Mouse (Mus musculus) kidney, postnatal 0 days (tissue): Measurements from ENCODE around the gene Gpc6. TPM values are rescaled to one million over a fixed set of nuclear protein-coding genes. Genes with fewer than 3 reads are reported as not detected.

Experiments
- ATAC-seq: fragments of 200-750 bp; cut with Nextera tagmentation; replicated peaks from 2 replicates; pipeline ENCODE4 v1.8.0; 2017; ENCODE audit warnings: low read depth, moderate number of reproducible peaks, moderate TSS enrichment, moderate library complexity; ENCODE audit not compliant: low FRiP score
- DNase-seq: peaks from one replicate; pipeline ENCODE4 v3.0.0-alpha.2; 2016; ENCODE audit warnings: low spot score
- H3K27ac ChIP-seq: fragments of 300-500 bp; sonication (generic); 2 replicates; pipeline ENCODE4 v1.5.1; 2014; ENCODE audit warnings: mild to moderate bottlenecking
- H3K27me3 ChIP-seq: fragments of 300-500 bp; sonication (generic); 2 replicates; pipeline ENCODE4 v1.6.1; 2014; ENCODE audit warnings: low read length, mixed read lengths; ENCODE audit not compliant: insufficient read depth
- H3K36me3 ChIP-seq: fragments of 300-500 bp; sonication (generic); 2 replicates; pipeline ENCODE4 v1.6.1; 2014; ENCODE audit warnings: low read length, mixed read lengths; ENCODE audit not compliant: insufficient read depth
- H3K4me1 ChIP-seq: fragments of 300-500 bp; sonication (generic); replicated peaks from 2 replicates; pipeline ENCODE4 v1.6.1; 2014; ENCODE audit warnings: antibody characterized with exemption, low read length, mixed read lengths; ENCODE audit not compliant: insufficient read depth
- H3K4me2 ChIP-seq: fragments of 300-500 bp; sonication (generic); 2 replicates; pipeline ENCODE4 v1.6.1; 2014; ENCODE audit warnings: mild to moderate bottlenecking, low read length, moderate library complexity, mixed read lengths
- H3K4me3 ChIP-seq: fragments of 300-500 bp; sonication (generic); replicated peaks from 2 replicates; pipeline ENCODE4 v1.5.1; 2014; ENCODE audit warnings: low read depth, low read length
- H3K9ac ChIP-seq: fragments of 300-500 bp; sonication (generic); 2 replicates; pipeline ENCODE4 v1.6.1; 2014; ENCODE audit warnings: low read depth, low read length
- H3K9me3 ChIP-seq: fragments of 300-500 bp; sonication (generic); replicated peaks from 2 replicates; pipeline ENCODE4 v1.6.1; 2016; ENCODE audit warnings: low read length, inconsistent platforms, mixed read lengths
- CTCF ChIP-seq: IDR thresholded peaks from 2 replicates; pipeline ENCODE4 v1.5.1; 2016; ENCODE audit warnings: antibody characterized with exemption, low read depth, mild to moderate bottlenecking, moderate library complexity
- WGBS: fragments of 180-500 bp; shearing (Covaris S2); extraction: QIAGEN DNeasy Blood & Tissue Kit; methylation state at CpG from one replicate; pipeline ENCODE4 v1.1.7; 2014; 5-methylcytosine and 5-hydroxymethylcytosine counted together
- polyA plus RNA-seq: library from polyadenylated mRNA; unstranded; fragments of >200 nt; fragmentation: Nextera tagmentation; extraction: Ambion mirVana; gene quantifications from 2 replicates; pipeline ENCODE4 v1.2.1, GENCODE M21; 2015

Gpc6 gene
- polyA plus RNA-seq, 1 experiment from 2014 or later = 46.4 TPM

DNA sequence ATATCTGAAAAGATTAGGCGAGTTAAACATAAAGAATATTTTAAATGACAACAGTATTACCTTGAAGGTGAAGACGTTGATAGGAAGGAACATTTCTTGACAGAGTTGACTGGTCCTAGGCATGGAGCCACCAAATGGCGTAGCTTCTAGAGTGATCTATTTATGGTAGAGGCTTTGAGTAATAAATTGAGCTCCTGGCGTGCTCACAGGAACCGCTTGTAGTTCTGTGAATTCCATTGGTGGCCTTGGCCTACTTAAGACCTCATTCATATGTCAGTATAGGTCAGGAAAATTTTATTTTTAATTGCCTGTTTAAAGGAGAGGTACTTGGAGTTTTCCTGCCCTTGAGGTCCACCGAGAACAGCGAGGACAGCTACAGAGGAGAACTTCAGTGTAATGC, 18.6 kb downstream of the Gpc6 start:
- H3K9me3 ChIP-seq = no peaks in the 10 kb centered on the region
- H3K36me3 ChIP-seq = no peaks in the 10 kb centered on the region
- no peak for TF ChIP-seq CTCF
- DNase-seq = peak; percentile 45
- WGBS = 75% methylated on average over 7 of the region's 7 CpGs
- H3K27me3 ChIP-seq = no peaks in the 10 kb centered on the region
- no peak overlapping the region for H3K4me2 ChIP-seq
- no peaks in the 10 kb centered on the region for H3K4me1 ChIP-seq
- no peak overlapping the region for H3K4me3 ChIP-seq
- H3K27ac ChIP-seq = no peak overlapping the region
- ATAC-seq = no peak
- no peak overlapping the region for H3K9ac ChIP-seq

DNA sequence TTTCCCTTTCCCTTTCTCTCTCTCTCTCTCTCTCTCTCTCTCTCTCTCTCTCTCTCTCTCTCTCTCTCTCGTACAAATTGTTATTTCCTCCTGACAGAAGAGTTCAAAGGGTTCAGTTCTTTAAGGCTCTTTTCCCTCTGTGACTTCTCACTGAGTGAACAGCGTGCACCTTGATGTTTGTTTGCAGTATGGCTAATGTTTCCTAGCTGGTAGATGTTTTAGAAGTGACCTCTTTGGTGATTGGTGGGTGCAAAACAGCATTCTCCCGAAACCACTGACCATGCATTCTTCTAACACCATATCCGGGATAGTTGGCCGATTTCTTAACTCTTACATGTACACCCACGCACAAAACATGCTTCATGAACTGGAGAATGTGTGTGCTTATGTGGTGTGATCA, 20.9 kb downstream of the Gpc6 start:
- Histone ChIP-seq H3K4me1 (no peaks in the 10 kb centered on the region), H3K27ac (peak overlapping the region; percentile 70)
- peak; percentile 82; the same call in 1 of the 2 replicates for ATAC-seq

GRCm38 (mm10) chr14:116947461-116947860, 22.3 kb downstream of the Gpc6 start:
- TF ChIP-seq CTCF = no peak
- DNase-seq (no peak), ATAC-seq (no peak)
- Histone ChIP-seq H3K9ac (no peak overlapping the region), H3K4me2 (no peak overlapping the region), H3K27me3 (no peaks in the 10 kb centered on the region), H3K27ac (no peak overlapping the region), H3K9me3 (no peaks in the 10 kb centered on the region), H3K4me3 (no peak overlapping the region), H3K36me3 (no peaks in the 10 kb centered on the region), H3K4me1 (no peaks in the 10 kb centered on the region)
- 97% methylated on average over 6 of the region's 6 CpGs for WGBS

More for the DNA sequence above, 20.9 kb downstream of the Gpc6 start:
- TF ChIP-seq CTCF = no peak
- Histone ChIP-seq H3K9ac (no peak overlapping the region), H3K4me3 (no peak overlapping the region), H3K36me3 (no peaks in the 10 kb centered on the region), H3K27me3 (no peaks in the 10 kb centered on the region), H3K9me3 (no peaks in the 10 kb centered on the region), H3K4me2 (no peak overlapping the region)
- DNase-seq = peak; percentile 36
- WGBS = 55% methylated on average over 6 of the region's 6 CpGs

DNA sequence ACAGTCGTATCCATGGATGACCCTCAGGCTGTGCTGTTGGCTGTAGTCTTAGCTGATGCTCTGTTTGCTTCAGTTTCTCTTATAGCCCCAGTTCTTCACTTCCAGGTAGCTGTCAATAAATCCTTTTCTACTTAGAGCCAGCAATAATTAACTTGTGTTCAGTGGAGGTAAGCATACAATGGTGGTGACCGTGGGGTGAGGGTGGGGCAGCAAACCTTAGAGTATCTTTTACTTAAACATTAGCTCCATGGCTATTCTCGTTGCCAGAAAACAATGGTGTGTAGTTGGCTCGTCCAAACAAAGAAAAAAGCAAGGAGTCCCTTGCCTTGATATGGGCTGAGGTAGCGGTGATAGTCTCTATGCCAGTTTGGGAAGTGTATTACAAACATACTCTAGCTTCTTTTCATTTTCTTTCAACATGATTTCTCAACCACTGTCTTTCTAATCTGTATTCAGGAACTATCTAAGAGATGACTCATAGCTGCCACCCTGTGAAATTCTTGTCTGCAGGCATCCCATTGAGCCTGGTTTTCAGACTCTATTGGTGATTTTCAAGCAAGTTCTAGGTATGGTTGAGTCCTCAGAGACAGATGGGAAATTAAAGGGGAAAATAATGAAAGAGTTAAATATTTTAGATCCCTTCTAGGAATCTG, 22.9 kb downstream of the Gpc6 start:
- Histone ChIP-seq H3K9ac (no peak overlapping the region), H3K36me3 (no peaks in the 10 kb centered on the region), H3K4me2 (no peak overlapping the region), H3K4me1 (no peaks in the 10 kb centered on the region), H3K27me3 (no peaks in the 10 kb centered on the region), H3K9me3 (no peaks in the 10 kb centered on the region), H3K4me3 (no peak overlapping the region), H3K27ac (no peak overlapping the region)
- WGBS = 79% methylated on average over 5 of the region's 5 CpGs
- DNase-seq (no peak), ATAC-seq (peak; percentile 40; the same call in 1 of the 2 replicates)
- no peak for TF ChIP-seq CTCF

DNA sequence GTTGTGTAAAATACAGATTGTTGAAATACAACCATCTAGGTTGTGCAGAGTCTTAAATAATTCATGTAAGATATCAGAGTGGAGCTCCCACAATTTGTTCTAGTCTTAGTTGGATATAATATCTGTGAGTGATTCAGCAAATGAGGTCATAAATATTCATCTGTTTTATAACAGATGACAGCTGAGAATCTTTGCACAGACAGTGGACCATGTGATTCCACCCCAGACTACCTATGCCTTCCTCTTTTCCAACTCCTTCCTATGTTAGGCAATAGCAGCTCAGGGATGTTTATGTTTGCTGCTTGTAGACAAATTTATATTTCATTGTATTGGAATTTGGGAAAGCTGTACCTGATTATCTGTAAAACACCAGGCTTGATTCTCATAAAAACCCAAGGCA, 32.0 kb downstream of the Gpc6 start:
- Histone ChIP-seq H3K27me3 (no peaks in the 10 kb centered on the region), H3K4me1 (no peaks in the 10 kb centered on the region), H3K4me3 (no peak overlapping the region), H3K4me2 (no peak overlapping the region), H3K9ac (no peak overlapping the region), H3K27ac (no peak overlapping the region), H3K9me3 (no peaks in the 10 kb centered on the region), H3K36me3 (no peaks in the 10 kb centered on the region)
- no peak for TF ChIP-seq CTCF
- no peak for ATAC-seq
- DNase-seq = no peak

GRCm38 (mm10) chr14:116964837-116965236, 39.7 kb downstream of the Gpc6 start:
- no peak overlapping the region for H3K9ac ChIP-seq
- no peak overlapping the region for H3K4me2 ChIP-seq
- no peaks in the 10 kb centered on the region for H3K4me1 ChIP-seq
- no peak for TF ChIP-seq CTCF
- H3K9me3 ChIP-seq = no peaks in the 10 kb centered on the region
- no peak for DNase-seq
- no peaks in the 10 kb centered on the region for H3K27me3 ChIP-seq
- 79% methylated on average over 6 of the region's 6 CpGs for WGBS
- H3K27ac ChIP-seq = no peak overlapping the region
- no peak overlapping the region for H3K4me3 ChIP-seq
- H3K36me3 ChIP-seq = no peaks in the 10 kb centered on the region
- no peak for ATAC-seq

DNA sequence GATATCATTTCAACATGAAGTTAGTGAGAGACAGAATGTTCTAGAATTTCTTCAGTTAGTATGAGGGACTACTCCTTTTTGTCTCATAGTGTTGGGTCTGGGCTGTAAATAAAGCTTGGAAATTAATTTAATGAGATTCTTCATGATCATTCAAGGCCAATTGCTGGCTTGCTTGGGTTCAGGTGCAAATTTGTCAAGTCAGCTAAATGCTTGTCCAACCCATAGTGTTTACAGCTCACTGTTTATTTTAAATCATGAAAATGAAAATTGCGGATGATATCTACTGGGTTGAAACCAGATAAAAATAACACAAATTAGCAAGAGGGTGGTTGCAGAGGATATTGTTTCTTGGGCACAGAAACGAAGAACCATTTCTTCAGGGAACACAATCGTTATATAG, 49.6 kb downstream of the Gpc6 start:
- Histone ChIP-seq H3K9ac (no peak overlapping the region), H3K27me3 (no peaks in the 10 kb centered on the region), H3K4me3 (no peak overlapping the region), H3K27ac (no peak overlapping the region), H3K36me3 (no peaks in the 10 kb centered on the region), H3K4me2 (no peak overlapping the region), H3K9me3 (no peaks in the 10 kb centered on the region), H3K4me1 (no peaks in the 10 kb centered on the region)
- DNase-seq = no peak
- TF ChIP-seq CTCF = no peak
- whole genome bisulfite sequencing = 89% methylated on average over 3 of the region's 3 CpGs
- no peak for ATAC-seq
